Mouse (Mus musculus): ENCODE data around the gene 4930558K02Rik. TPM values are rescaled to one million over a fixed set of nuclear protein-coding genes. Genes with fewer than 3 reads are reported as not detected.

The 4930558K02Rik gene
- total and polyA plus RNA-seq, 3 experiments, result not detected

- Histone ChIP-seq H3K27ac (ENCODE audit: insufficient read depth, low read depth) (no peak overlapping the region), H3K27me3 (replicated peaks) (no peaks in the 10 kb centered on the region), H3K4me2 (ENCODE audit: insufficient read depth, low read depth, poor library complexity, severe bottlenecking) (no peak overlapping the region), H3K79me2 (replicated peaks; ENCODE audit: control insufficient read depth, extremely low read depth, insufficient read depth, poor library complexity, severe bottlenecking) (no peaks in the 10 kb centered on the region), H3K9me3 (replicated peaks; ENCODE audit: low read length) (no peaks in the 10 kb centered on the region), H3K4me3 (replicated peaks in 1 of 3; ENCODE audit: low read depth in 2 of 3, low read length in 2 of 3, poor library complexity in 1 of 3) (no peak overlapping the region), H3K9ac (ENCODE audit: insufficient read depth, low read depth) (no peak overlapping the region), H3K36me3 (replicated peaks in 1 of 2; ENCODE audit: control insufficient read depth in 1 of 2, insufficient read depth in 1 of 2, low read length in 1 of 2) (peaks cover 10 to 18% of the 10 kb centered on the region in 2 experiments), H3K4me1 (ENCODE audit: control insufficient read depth in 1 of 2, insufficient read depth in 2 of 2) (peaks cover 0 to 7% of the 10 kb centered on the region in 2 experiments; a peak in 2 of 4 replicates)
- TF ChIP-seq ZKSCAN1 (IDR thresholded peaks at IDR 0.05; ENCODE audit: borderline replicate concordance, low read depth, low read length), result no peak
- no peak for TF ChIP-seq IRF4 (IDR thresholded peaks at IDR 0.05; ENCODE audit: low read depth, low read length)
- no peak for TF ChIP-seq POLR2A (IDR thresholded peaks at IDR 0.05; ENCODE audit: low read depth, low read length)
- no peak for TF ChIP-seq USF1 (IDR thresholded peaks at IDR 0.05; ENCODE audit: low read depth, low read length)
- TF ChIP-seq ZC3H11A (IDR thresholded peaks at IDR 0.05; ENCODE audit: low read depth, low read length), result no peak
- no peak for TF ChIP-seq TBP (conservative IDR thresholded peaks at IDR 0.05; ENCODE audit: low read depth, low read length)
- TF ChIP-seq MAZ (IDR thresholded peaks at IDR 0.05; ENCODE audit: low read depth, low read length), result no peak
- no peak for TF ChIP-seq ELF1 (IDR thresholded peaks at IDR 0.05; ENCODE audit: low read depth, low read length)
- no peak for TF ChIP-seq MYC (IDR thresholded peaks at IDR 0.05; ENCODE audit: low read depth, low read length)
- no peak for TF ChIP-seq SIN3A (IDR thresholded peaks at IDR 0.05; ENCODE audit: low read length)
- TF ChIP-seq ETS1 (conservative IDR thresholded peaks at IDR 0.05; ENCODE audit: low read depth, low read length), result no peak
- TF ChIP-seq PAX5 (IDR thresholded peaks at IDR 0.05; ENCODE audit: low read length), result no peak
- no peak for TF ChIP-seq TCF12 (IDR thresholded peaks at IDR 0.05; ENCODE audit: low read depth, low read length)
- dilution Hi-C loops (cut with MboI; ENCODE audit: extremely low pct_ligation_motif_present, extremely low pct_unique_long_range_greater_than_20kb, low sequenced_read_pairs) (no loop called here), in situ Hi-C loops (cut with MboI; ENCODE audit: low pct_ligation_motif_present, low pct_unique_long_range_greater_than_20kb, low sequenced_read_pairs) (no loop called here)
- no peak for DNase-seq (ENCODE audit: extremely low read depth)
These were observed 32.2 kb upstream of the 4930558K02Rik start for GRCm38 (mm10) chr1:162011523-162012245.

GRCm38 (mm10) chr1:162009086-162009485, 29.6 kb upstream of the 4930558K02Rik start:
- Histone ChIP-seq H3K4me1 (ENCODE audit: control insufficient read depth in 1 of 2, insufficient read depth in 2 of 2) (peaks cover 2 to 28% of the 10 kb centered on the region in 2 experiments; a peak in 2 of 4 replicates), H3K27me3 (replicated peaks) (no peaks in the 10 kb centered on the region), H3K9ac (ENCODE audit: insufficient read depth, low read depth) (no peak overlapping the region), H3K79me2 (replicated peaks; ENCODE audit: control insufficient read depth, extremely low read depth, insufficient read depth, poor library complexity, severe bottlenecking) (no peaks in the 10 kb centered on the region), H3K9me3 (replicated peaks; ENCODE audit: low read length) (no peaks in the 10 kb centered on the region), H3K36me3 (replicated peaks in 1 of 2; ENCODE audit: control insufficient read depth in 1 of 2, insufficient read depth in 1 of 2, low read length in 1 of 2) (peaks cover 10 to 18% of the 10 kb centered on the region in 2 experiments), H3K4me3 (replicated peaks in 1 of 3; ENCODE audit: low read depth in 2 of 3, low read length in 2 of 3, poor library complexity in 1 of 3) (no peak overlapping the region), H3K27ac (ENCODE audit: insufficient read depth, low read depth) (no peak overlapping the region), H3K4me2 (ENCODE audit: insufficient read depth, low read depth, poor library complexity, severe bottlenecking) (no peak overlapping the region)
- in situ Hi-C loops (cut with MboI; ENCODE audit: low pct_ligation_motif_present, low pct_unique_long_range_greater_than_20kb, low sequenced_read_pairs), result loop anchor here (10.0 kb wide), 1 partner anchor 176 kb away; no protein-coding TSS in a partner anchor
- TF ChIP-seq ETS1 (conservative IDR thresholded peaks at IDR 0.05; ENCODE audit: low read depth, low read length) (no peak), MAZ (IDR thresholded peaks at IDR 0.05; ENCODE audit: low read depth, low read length) (no peak), GABPA (IDR thresholded peaks at IDR 0.05; ENCODE audit: insufficient replicate concordance, low read depth, low read length) (no peak), TBP (conservative IDR thresholded peaks at IDR 0.05; ENCODE audit: low read depth, low read length) (no peak), RCOR1 (conservative IDR thresholded peaks at IDR 0.05; ENCODE audit: low read depth, low read length) (no peak), POLR2AphosphoS2 (IDR thresholded peaks at IDR 0.05; ENCODE audit: low read depth, low read length) (no peak), MAX (IDR thresholded peaks at IDR 0.05; ENCODE audit: low read length) (no peak), E2F4 (IDR thresholded peaks at IDR 0.05; ENCODE audit: insufficient replicate concordance, low read depth, low read length) (no peak), SIN3A (IDR thresholded peaks at IDR 0.05; ENCODE audit: low read length) (no peak), ZMIZ1 (IDR thresholded peaks at IDR 0.05; ENCODE audit: low read depth, low read length) (no peak), IRF4 (IDR thresholded peaks at IDR 0.05; ENCODE audit: low read depth, low read length) (no peak), CHD2 (IDR thresholded peaks at IDR 0.05; ENCODE audit: low read length) (no peak), MXI1 (IDR thresholded peaks at IDR 0.05; ENCODE audit: low read depth, low read length) (no peak), KAT2A (IDR thresholded peaks at IDR 0.05; ENCODE audit: insufficient replicate concordance, low read length) (no peak), ELF1 (IDR thresholded peaks at IDR 0.05; ENCODE audit: low read depth, low read length) (no peak), ZC3H11A (IDR thresholded peaks at IDR 0.05; ENCODE audit: low read depth, low read length) (no peak), UBTF (IDR thresholded peaks at IDR 0.05; ENCODE audit: low read depth, low read length) (no peak)
- dilution Hi-C loops (cut with MboI; ENCODE audit: extremely low pct_ligation_motif_present, extremely low pct_unique_long_range_greater_than_20kb, low sequenced_read_pairs), result no loop called here
- DNase-seq (ENCODE audit: extremely low read depth), result no peak
